ENCODE assay signal across 10 mouse cellular contexts in the genomic region with DNA sequence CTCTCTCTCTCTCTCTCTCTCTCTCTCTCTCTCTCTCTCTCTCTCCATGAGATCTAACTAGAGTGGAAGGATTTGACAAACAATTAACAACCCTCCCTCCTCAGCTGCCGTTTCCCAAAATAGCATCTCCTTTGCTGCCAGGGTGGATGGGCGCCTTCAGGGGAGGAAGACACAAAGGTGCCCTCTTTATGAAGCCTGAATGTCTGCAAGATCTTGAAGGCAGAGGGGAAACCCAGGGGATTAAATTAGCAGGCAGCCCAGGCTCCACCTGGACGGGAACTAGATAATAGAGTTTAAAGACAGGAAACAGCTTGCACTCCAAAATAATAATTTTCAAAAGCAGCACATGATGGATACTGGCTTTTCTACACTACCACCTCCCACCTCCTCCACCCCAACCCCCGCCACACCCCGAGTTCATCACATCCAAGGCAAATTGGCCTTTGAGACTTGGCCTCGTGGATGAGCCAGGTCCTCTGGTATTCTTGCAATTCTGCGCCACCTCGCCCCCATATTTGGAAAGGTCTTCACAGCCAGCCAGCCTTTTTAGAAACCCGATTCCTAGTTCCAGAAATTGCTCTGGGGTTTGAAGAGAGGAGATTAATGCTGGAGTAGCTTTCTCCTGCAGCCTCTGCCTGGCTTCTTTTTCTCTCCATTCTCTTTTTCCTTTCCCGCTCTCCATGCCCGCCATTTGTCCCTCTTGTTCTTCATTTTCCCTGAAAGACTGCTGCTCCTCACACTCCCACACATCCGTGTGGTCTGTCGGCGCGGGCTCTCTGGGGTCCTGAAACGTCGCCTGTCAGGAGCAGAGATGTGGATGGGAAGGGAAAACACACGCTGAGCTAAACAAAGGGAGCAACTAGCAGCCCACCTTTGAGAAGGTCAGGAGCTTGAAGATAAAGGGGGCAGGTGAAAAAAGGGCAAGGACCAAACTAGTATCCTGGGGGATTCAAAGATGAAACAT. TPM values are rescaled to one million over a fixed set of nuclear protein-coding genes. Genes with fewer than 3 reads are reported as not detected.
DNase-seq lines count a peak whose midpoint lies in the region; ATAC-seq and TF ChIP-seq lines count a peak whose summit lies in the region.
"Had no signal": no experiment of that assay in that cellular context is flagged by ENCODE, and none has a peak within 500 bp of the region (broad histone marks: within the 10 kb centered on the region; RNA-seq: fewer than 3 reads in every experiment).

No protein-coding gene starts in this region.

- WGBS in embryonic facial prominence, embryonic 11.5 days: 16% methylated on average over 18 of the region's 18 CpGs
- WGBS in hindbrain, embryonic 11.5 days: 27% methylated on average over 18 of the region's 18 CpGs
- WGBS in midbrain, embryonic 16.5 days: 16% methylated on average over 18 of the region's 18 CpGs
- 68% methylated on average over 18 of the region's 18 CpGs for WGBS in thymus, adult 2 months

- TF ChIP-seq CTCF in thymus, adult 2 months (IDR thresholded peaks at IDR 0.05; ENCODE audit: borderline replicate concordance, control insufficient read depth, extremely low read depth, insufficient read depth, low read length, poor library complexity): no peak

- H3K36me3 ChIP-seq in embryonic facial prominence, embryonic 11.5 days (replicated peaks; ENCODE audit: control insufficient read depth, insufficient read depth, low read depth, low read length): no peaks in the 10 kb centered on the region; the same call in 1 of the 2 replicates
- H3K36me3 ChIP-seq in hindbrain, embryonic 11.5 days (ENCODE audit: control insufficient read depth, insufficient read depth, low read length): no peaks in the 10 kb centered on the region
- H3K36me3 ChIP-seq in midbrain, embryonic 16.5 days (ENCODE audit: control insufficient read depth, insufficient read depth, low read length): no peaks in the 10 kb centered on the region
- H3K36me3 ChIP-seq in thymus, adult 2 months (ENCODE audit: control insufficient read depth, insufficient read depth, low read length): no peaks in the 10 kb centered on the region

- peaks cover 4% of the 10 kb centered on the region for H3K4me1 ChIP-seq in embryonic facial prominence, embryonic 11.5 days (ENCODE audit: control insufficient read depth, insufficient read depth, low read length)
- no peaks in the 10 kb centered on the region for H3K4me1 ChIP-seq in hindbrain, embryonic 11.5 days (replicated peaks; ENCODE audit: control insufficient read depth, insufficient read depth, low read length)
- H3K4me1 ChIP-seq in midbrain, embryonic 16.5 days (ENCODE audit: control insufficient read depth, insufficient read depth, low read length): peaks cover 31% of the 10 kb centered on the region
- H3K4me1 ChIP-seq in thymus, adult 2 months (replicated peaks; ENCODE audit: control insufficient read depth, insufficient read depth, low read length): 0 out of 2 replicates have a peak, but pooled peaks cover 2% of the 10 kb centered on the region

- ATAC-seq in embryonic facial prominence, embryonic 11.5 days (replicated peaks; ENCODE audit: insufficient number of reproducible peaks, low FRiP score, low TSS enrichment, low read depth): no peak
- no peak for ATAC-seq in hindbrain, embryonic 11.5 days (ENCODE audit: low FRiP score)
- peak; percentile 52; the same call in 1 of the 2 replicates for ATAC-seq in midbrain, embryonic 16.5 days
- no peak for ATAC-seq in granulocyte monocyte progenitor cell, adult 5-6 weeks (replicated peaks; ENCODE audit: poor library complexity, severe bottlenecking)
- ATAC-seq in CD4-positive, CD25-positive, alpha-beta regulatory T cell, adult 4 months: no peak

- H3K27me3 ChIP-seq in embryonic facial prominence, embryonic 11.5 days (ENCODE audit: control insufficient read depth, insufficient read depth, low read length): no peaks in the 10 kb centered on the region
- no peaks in the 10 kb centered on the region for H3K27me3 ChIP-seq in hindbrain, embryonic 11.5 days (ENCODE audit: control insufficient read depth, insufficient read depth, low read length)
- H3K27me3 ChIP-seq in midbrain, embryonic 16.5 days (ENCODE audit: control insufficient read depth, insufficient read depth, low read depth, low read length): no peaks in the 10 kb centered on the region
- H3K27me3 ChIP-seq in thymus, adult 2 months (ENCODE audit: control insufficient read depth, insufficient read depth, low read length): no peaks in the 10 kb centered on the region

- no peak for TF ChIP-seq POLR2A in thymus, adult 2 months (IDR thresholded peaks at IDR 0.05; ENCODE audit: control insufficient read depth, extremely low read depth, insufficient read depth, low read length, poor library complexity)

- no peaks in the 10 kb centered on the region for H3K9me3 ChIP-seq in embryonic facial prominence, embryonic 11.5 days (replicated peaks; ENCODE audit: control insufficient read depth, low read length)
- H3K9me3 ChIP-seq in hindbrain, embryonic 11.5 days (ENCODE audit: control insufficient read depth, low read length): no peaks in the 10 kb centered on the region
- no peaks in the 10 kb centered on the region for H3K9me3 ChIP-seq in midbrain, embryonic 16.5 days (replicated peaks; ENCODE audit: control insufficient read depth, low read length, poor library complexity, severe bottlenecking)

- DNase-seq in cerebellum, postnatal 14 days: peak; percentile 63 to 66
- DNase-seq in cerebellum, adult 11 months: no peak
- peak; percentile 47 for DNase-seq in embryonic facial prominence, embryonic 11.5 days (ENCODE audit: low spot score)
- peak; percentile 48 for DNase-seq in hindbrain, embryonic 11.5 days (ENCODE audit: low spot score)
- DNase-seq in thymus, adult 2 months: no peak
- DNase-seq: cerebellum, adult 2 months had no signal

- no peak overlapping the region for H3K27ac ChIP-seq in embryonic facial prominence, embryonic 11.5 days (replicated peaks; ENCODE audit: low read depth, low read length)
- H3K27ac ChIP-seq in hindbrain, embryonic 11.5 days (ENCODE audit: low read depth, low read length): no peak overlapping the region
- H3K27ac ChIP-seq in midbrain, embryonic 16.5 days (ENCODE audit: low read length): peak overlapping the region; percentile 67
- no peak overlapping the region for H3K27ac ChIP-seq in thymus, adult 2 months (ENCODE audit: control insufficient read depth, insufficient read depth, low read length)

- H3K9ac ChIP-seq in embryonic facial prominence, embryonic 11.5 days (replicated peaks; ENCODE audit: low read length): no peak overlapping the region
- H3K9ac ChIP-seq in hindbrain, embryonic 11.5 days (ENCODE audit: low read depth, low read length): 0 out of 2 replicates have a peak overlapping the region, but pooled peaks have one; percentile 33
- H3K9ac ChIP-seq in midbrain, embryonic 16.5 days (ENCODE audit: low read depth, low read length): peak overlapping the region; percentile 28

- H3K4me2 ChIP-seq in embryonic facial prominence, embryonic 11.5 days (ENCODE audit: low read depth, low read length): no peak overlapping the region
- H3K4me2 ChIP-seq in hindbrain, embryonic 11.5 days (replicated peaks; ENCODE audit: low read depth, low read length): no peak overlapping the region
- H3K4me2 ChIP-seq in midbrain, embryonic 16.5 days (ENCODE audit: low read length): peak overlapping the region; percentile 23; the same call in 1 of the 2 replicates
- H3K4me2 ChIP-seq: liver, embryonic 11.5 days had no signal

- no peak overlapping the region for H3K4me3 ChIP-seq in embryonic facial prominence, embryonic 11.5 days (ENCODE audit: low read depth, low read length)
- H3K4me3 ChIP-seq in hindbrain, embryonic 11.5 days (ENCODE audit: low read depth, low read length): no peak overlapping the region
- H3K4me3 ChIP-seq in midbrain, embryonic 16.5 days (ENCODE audit: low read depth, low read length): no peak overlapping the region
- H3K4me3 ChIP-seq in thymus, adult 2 months (ENCODE audit: control insufficient read depth, insufficient read depth, low read length): no peak overlapping the region

RNA-seq across cellular contexts. Expression of a gene that starts 10.2 kb away (rescaled TPM):
- polyA plus RNA-seq in embryonic facial prominence, embryonic 11.5 days (2014; fragmentation: Nextera tagmentation; extraction: Ambion mirVana): 16.4 and 19.0 TPM in 2 replicates
- 12.7 and 17.1 TPM in 2 replicates for polyA plus RNA-seq in hindbrain, embryonic 11.5 days (2014; fragmentation: Nextera tagmentation; extraction: Ambion mirVana)
- 4.8 and 4.9 TPM in 2 replicates for polyA plus RNA-seq in midbrain, embryonic 16.5 days (2015; fragmentation: Nextera tagmentation; extraction: Ambion mirVana)
- polyA plus RNA-seq in thymus, adult 2 months (2012; rRNA removed): 37.2 and 44.0 TPM in 2 replicates
- 0.32 and 2.9 TPM in 2 replicates for total RNA-seq in granulocyte monocyte progenitor cell, adult 5-6 weeks (2014; fragmentation: Nextera tagmentation)
- total RNA-seq in granulocyte monocyte progenitor cell, adult 5-6 weeks (2017): 3.2 and 4.4 TPM in 2 replicates
- 10 to 100 TPM in 1 of 2 experiments, 1 to 10 TPM in 1; 4.9 to 12.6 TPM for polyA plus RNA-seq in CD4-positive, CD25-positive, alpha-beta regulatory T cell, adult 4 months (2017; shearing (Covaris generic))

RNA-seq across cellular contexts. Expression of a gene that starts 36.9 kb away (rescaled TPM):
- 3.7 and 4.5 TPM in 2 replicates for polyA plus RNA-seq in embryonic facial prominence, embryonic 11.5 days (2014; fragmentation: Nextera tagmentation; extraction: Ambion mirVana)
- polyA plus RNA-seq in hindbrain, embryonic 11.5 days (2014; fragmentation: Nextera tagmentation; extraction: Ambion mirVana): 1.2 and 1.9 TPM in 2 replicates
- 1.3 and 1.6 TPM in 2 replicates for polyA plus RNA-seq in midbrain, embryonic 16.5 days (2015; fragmentation: Nextera tagmentation; extraction: Ambion mirVana)
- polyA plus RNA-seq in thymus, adult 2 months (2012; rRNA removed): 33.5 and 37.9 TPM in 2 replicates
- total RNA-seq in granulocyte monocyte progenitor cell, adult 5-6 weeks (2014; fragmentation: Nextera tagmentation): 4.7 and 4.8 TPM in 2 replicates
- total RNA-seq in granulocyte monocyte progenitor cell, adult 5-6 weeks (2017): 3.6 and 4.1 TPM in 2 replicates
- 10 to 100 TPM; 17.9 to 26.0 TPM for polyA plus RNA-seq in CD4-positive, CD25-positive, alpha-beta regulatory T cell, adult 4 months (2017; shearing (Covaris generic))

RNA-seq across cellular contexts. Expression of a gene that starts 48.8 kb away (rescaled TPM):
- 93.3 and 103 TPM in 2 replicates for polyA plus RNA-seq in embryonic facial prominence, embryonic 11.5 days (2014; fragmentation: Nextera tagmentation; extraction: Ambion mirVana)
- polyA plus RNA-seq in hindbrain, embryonic 11.5 days (2014; fragmentation: Nextera tagmentation; extraction: Ambion mirVana): 99.6 and 101 TPM in 2 replicates
- polyA plus RNA-seq in midbrain, embryonic 16.5 days (2015; fragmentation: Nextera tagmentation; extraction: Ambion mirVana): 94.0 and 111 TPM in 2 replicates
- 232 and 272 TPM in 2 replicates for polyA plus RNA-seq in thymus, adult 2 months (2012; rRNA removed)
- 43.5 and 45.7 TPM in 2 replicates for total RNA-seq in granulocyte monocyte progenitor cell, adult 5-6 weeks (2014; fragmentation: Nextera tagmentation)
- total RNA-seq in granulocyte monocyte progenitor cell, adult 5-6 weeks (2017): 36.5 and 48.2 TPM in 2 replicates
- polyA plus RNA-seq in CD4-positive, CD25-positive, alpha-beta regulatory T cell, adult 4 months (2017; shearing (Covaris generic)): 10 to 100 TPM; 50.0 to 58.4 TPM

Comparison
In these comparisons a context has a peak if more than half of its experiments do, and no peak if none do; other contexts are left out.
1. DNase-seq: peak in cerebellum, postnatal 14 days (2 of 2), embryonic facial prominence, embryonic 11.5 days (single experiment) and hindbrain, embryonic 11.5 days (single experiment); none in cerebellum, adult 11 months (single experiment) and thymus, adult 2 months (single experiment).